Mouse (Mus musculus): ENCODE data around the gene Zfp609.
"Not testable (repeated sequence)": the region's sequence is repeated elsewhere in the genome, so short reads cannot be mapped to it uniquely, and the experiment has no call there.

Zfp609 gene

GRCm38 (mm10) chr9:65667701-65668100 lies 159.7 kb downstream of the Zfp609 start, which contains the start of gene Oaz2:
Oaz2 (plus strand) TSS chr9:65668001.
- no peak for DNase-seq

DNA sequence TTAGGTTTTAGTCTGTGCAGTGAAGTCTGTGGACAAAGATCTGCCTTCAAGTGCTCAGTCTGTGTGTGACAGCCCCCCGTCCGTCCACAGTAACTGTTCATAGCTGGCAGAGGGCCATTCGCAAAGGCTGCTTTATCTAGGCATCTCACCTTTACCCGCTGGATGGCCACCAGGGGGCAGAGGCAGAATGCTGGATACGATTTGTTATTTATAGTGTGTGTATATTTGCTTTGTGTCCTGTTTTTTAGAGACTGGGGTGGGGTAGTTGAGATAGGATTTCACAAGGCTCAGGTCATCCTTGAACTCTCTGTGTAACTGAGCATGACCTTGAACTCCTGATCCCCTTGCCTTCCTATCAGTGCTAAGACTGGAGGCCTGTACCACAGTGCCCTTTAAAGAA lies 161.3 kb downstream of the Zfp609 start:
- peak; percentile 87 for DNase-seq

- DNase-seq = peak; percentile 75
Observed at GRCm38 (mm10) chr9:65664163-65664562, 163.2 kb downstream of the Zfp609 start.

DNA sequence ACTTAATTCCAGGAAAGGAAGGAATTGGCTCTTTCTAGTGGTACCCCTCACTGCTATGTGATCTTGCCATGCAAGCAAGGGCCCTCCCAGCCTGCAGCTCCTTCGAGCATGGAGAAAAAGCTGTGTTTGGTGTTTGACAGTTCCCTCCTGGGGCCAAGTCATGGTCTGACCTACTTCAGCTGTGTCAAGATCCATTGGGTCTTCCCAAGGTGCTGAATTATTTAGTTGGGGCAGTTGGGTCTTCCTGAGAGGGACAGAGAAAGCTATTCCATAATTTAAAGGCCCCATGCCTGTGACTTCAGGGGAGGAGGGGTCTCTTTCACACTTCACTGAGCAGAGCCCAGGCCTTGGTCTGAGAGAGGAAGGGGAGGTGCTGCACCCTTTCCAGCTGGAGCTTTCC lies 165.9 kb downstream of the Zfp609 start:
- no peak for DNase-seq

DNA sequence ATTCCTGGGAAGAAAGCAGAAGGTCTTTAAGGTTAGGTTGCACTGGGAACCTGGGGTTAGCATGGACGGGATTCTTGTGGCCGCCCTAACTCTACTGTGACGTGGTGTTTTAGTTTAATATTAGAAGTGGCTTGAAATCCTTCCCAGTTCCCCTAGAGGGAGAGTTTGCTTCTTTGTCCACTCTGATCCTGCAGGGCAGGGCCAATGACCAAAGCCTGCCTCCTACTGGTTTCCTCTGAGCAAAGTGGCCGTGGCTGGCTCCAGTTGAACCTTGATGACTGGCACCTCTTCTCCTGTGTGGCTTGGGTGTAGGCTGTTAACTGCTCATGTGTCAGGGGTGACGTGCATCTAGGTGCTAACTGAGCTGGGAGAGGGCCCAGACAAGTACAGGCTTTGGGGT lies 166.3 kb downstream of the Zfp609 start:
- peak; percentile 62 for DNase-seq

GRCm38 (mm10) chr9:65657218-65657617 lies 170.1 kb downstream of the Zfp609 start:
- DNase-seq = no peak

DNA sequence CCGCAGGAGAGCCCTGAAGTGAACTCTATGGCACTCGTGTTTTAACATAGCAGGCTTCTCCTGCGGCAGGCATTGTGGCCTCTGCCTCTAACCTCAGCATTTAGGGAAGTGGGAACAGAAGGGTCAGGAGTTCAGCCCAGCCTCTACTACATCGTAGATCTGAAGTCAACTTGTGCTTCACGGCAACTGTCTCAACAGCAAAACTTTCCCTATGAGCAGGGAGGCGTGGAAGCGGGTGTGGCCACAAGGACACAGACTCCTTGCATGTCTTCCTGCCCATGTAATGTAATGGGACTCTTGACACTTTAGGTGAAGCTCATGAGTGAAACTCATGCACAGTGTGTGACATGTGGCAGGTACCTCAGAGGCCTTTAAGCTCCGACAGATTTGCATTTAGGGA lies 171.8 kb downstream of the Zfp609 start:
- DNase-seq = no peak

- no peak for DNase-seq
Observed at GRCm38 (mm10) chr9:65654700-65655237, 172.6 kb downstream of the Zfp609 start.

GRCm38 (mm10) chr9:65653741-65654140 lies 173.6 kb downstream of the Zfp609 start:
- DNase-seq = no peak

- DNase-seq = not testable (repeated sequence)
Observed at GRCm38 (mm10) chr9:65651957-65652356, 175.4 kb downstream of the Zfp609 start.

- DNase-seq = peak; percentile 66
Observed at GRCm38 (mm10) chr9:65649997-65650396, 177.4 kb downstream of the Zfp609 start.

DNA sequence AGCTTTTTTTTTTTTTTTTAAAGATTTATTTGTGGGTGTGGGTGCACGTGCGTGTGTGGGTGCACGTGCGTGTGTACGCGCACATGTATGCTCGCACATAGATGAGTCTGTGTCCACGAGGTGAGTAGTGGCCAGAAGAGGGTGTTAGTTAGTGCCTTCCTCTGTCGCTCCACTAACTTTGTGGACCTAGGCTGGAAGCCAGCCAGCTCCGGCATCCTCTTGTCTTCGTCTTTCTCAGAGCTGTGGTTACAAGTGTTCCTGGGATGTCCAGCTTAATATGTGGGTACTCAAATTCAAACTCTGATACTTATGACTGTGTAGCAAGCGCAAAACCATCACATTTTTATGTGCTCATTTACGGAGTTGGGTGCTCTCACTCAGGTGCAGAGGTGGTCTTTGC lies 178.6 kb downstream of the Zfp609 start:
- DNase-seq = no peak

- DNase-seq = no peak
Observed at GRCm38 (mm10) chr9:65646782-65647181, 180.6 kb downstream of the Zfp609 start.

DNA sequence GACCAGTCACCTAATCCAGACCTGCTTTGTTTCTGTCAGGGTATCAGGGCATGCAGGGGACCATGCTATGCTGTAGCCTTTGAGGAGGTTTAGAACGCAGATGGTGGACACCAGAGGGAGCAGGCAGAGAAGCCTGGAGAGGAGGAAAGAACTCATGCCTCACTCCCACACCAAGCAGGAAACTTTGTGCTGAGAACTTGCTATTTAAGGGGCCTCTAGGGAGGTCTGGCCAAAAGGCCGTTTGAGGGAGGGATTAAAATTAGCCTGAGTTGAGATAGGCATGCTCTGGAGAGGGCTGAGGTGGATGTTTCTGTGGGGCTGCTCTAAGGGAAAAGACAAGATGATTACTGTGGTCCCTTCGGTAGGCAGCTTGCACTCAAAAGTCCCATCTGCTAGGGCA lies 181.4 kb downstream of the Zfp609 start:
- DNase-seq = no peak

DNA sequence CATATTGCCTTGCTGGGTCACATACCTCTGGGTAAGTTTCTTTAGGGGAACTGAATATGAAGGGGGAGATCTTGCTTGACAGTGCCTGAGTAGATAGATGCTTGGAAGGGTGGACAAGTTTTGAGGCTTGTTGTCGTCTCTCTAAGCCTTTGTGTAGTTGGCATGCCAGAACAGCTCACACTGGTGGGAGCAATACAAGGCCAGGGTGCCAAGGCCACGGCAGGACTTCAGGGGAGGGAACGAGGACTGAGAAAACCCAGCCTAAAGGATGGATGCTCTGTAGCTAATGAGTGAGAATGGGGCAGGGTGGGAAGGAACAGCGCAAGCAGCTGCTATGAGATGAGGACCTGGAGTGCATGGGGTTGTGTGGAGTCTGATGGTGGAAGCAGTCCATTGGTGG lies 182.4 kb downstream of the Zfp609 start:
- DNase-seq = no peak

DNA sequence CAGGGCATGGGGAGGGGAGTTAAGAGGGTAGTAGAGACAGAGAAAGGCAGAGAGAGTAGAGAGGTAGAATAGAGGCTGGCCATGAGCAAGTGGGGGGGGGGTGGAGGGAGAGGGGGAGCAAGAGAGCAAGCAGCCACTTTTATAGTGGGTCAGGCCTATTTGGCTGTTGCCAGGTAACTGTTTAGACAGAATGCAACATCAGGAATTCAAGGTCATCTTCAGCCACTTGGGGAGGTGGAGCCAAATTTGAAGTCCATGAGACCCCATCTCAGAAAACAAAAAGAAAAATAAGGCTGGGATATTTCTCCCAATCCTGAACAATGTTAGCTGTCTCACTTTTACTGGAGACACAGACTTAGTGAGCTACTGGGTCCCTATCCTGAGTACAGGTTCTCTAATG lies 184.8 kb downstream of the Zfp609 start:
- DNase-seq = no peak
